Mouse (Mus musculus): Measurements from ENCODE around the gene Astn2.

Gene Astn2

GRCm38 (mm10) chr4:65830495-65830894, 573.9 kb downstream of the Astn2 start:
- DNase-seq: no peak

DNA sequence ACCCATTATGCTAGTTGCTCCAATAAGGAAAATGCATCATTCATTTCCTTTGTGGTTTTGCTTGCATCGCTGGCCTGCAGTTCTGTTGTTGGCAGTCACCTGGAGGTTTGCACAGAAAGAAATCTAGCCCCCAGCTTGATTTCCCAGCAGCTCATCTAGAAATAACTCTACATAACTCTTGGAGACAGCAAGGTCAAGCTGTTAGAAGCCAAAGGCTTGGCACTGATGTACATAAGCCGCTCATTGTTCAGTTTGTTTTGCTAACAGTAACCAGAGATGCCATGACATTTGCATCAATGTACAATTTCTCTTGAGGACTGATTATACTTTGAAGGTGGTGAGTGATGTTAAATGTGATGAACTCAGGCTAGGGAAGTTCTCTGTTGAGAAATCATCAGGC, 583.3 kb downstream of the Astn2 start:
- no peak for DNase-seq

DNA sequence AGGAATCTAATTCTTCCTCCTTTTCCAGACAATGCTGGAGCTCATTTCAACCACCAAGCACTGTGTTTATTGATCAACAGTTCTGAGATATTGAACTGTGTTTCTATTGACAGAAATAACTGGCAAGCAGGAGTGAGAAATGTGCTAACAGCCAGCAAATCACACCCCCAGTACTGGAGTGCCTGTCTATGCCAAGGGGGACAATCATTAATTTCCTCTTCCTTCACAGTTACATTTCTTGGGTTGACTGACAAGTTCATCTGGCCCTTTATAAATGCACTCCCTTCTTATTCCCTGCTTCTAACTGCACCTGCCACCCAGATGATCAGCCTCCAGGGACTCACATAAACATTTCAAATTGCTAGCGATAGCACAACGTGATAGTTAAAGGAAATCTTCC, 584.2 kb downstream of the Astn2 start:
- no peak for DNase-seq

DNA sequence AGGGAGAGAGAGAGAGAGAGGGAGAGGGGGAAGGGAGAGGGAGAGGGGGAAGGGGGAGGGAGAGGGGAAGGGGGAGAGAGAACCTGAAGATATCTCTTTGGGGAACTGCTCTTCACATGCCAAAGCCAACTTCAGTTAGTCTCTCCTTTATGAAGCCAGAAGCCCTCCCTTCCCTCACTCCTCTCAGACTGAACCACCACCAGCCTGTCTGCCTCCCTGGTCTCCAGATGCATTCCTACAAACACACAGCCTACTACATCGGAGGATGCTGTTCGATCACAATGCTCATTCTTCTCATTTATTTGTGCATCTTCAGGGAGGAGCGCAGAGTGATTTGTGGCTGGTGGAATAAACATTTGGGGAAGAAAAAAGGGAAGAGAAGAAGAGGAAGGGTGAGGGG, 584.6 kb downstream of the Astn2 start:
- DNase-seq: no peak

DNA sequence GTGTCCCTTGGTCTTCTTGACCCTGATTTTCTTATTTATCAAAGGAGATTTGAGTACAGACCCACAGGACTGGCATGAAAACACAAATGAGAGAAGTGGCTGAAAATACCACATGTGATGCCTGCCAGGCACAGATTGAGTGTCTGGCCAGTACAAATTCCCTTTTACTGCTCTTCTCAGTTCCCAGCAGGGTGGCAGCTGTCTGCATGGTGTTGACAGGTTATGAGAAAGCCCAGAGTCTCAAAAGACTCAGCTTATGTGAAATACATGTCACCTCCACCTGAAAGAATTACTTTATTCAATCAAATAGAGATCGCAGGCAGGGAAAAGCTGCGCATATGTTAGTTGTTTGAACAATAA, 590.3 kb downstream of the Astn2 start:
- no peak for DNase-seq

- no peak for DNase-seq
These were observed 590.8 kb downstream of the Astn2 start for GRCm38 (mm10) chr4:65813500-65814175.

DNA sequence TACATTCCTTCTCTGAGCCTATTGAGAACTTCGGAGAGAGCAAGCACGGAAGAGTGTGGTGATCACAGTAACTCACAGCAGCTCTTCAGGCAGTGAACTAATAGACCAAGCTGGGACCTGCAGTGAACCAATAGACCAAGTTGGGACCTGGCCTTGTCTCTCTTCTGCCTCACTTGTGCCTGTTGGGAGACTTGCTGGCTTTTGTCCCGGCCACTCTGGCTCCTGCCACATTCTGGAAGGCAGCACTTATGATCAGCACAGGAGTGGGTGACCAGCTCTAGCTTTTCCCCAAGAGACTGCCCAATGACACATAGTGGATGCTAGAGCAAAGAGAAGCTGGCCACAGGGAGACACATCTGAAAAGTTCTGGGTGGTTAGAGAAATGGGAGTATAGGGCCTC, 597.1 kb downstream of the Astn2 start:
- no peak for DNase-seq

DNA sequence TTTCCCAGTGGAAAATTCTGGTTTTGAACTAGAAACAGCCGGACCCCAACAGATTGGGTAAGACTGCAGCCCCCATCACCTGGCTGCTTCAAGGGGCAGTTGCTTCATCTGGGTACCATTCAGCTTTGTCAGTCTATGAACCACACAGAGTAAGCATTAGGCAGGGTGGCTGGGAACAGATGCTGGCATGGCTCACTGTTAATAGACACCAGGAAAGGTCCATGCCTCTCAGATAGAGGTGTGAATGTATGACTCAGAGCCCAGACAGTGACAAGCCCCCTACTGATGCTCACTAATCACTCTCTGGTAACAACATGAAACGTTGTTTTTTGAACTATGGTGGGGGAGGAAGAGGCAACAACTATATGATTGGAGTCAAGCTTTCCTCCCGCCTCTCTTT, 603.2 kb downstream of the Astn2 start:
- no peak for DNase-seq

GRCm38 (mm10) chr4:65791051-65791450, 613.4 kb downstream of the Astn2 start:
- DNase-seq: no peak

GRCm38 (mm10) chr4:65773368-65774010, 630.9 kb downstream of the Astn2 start:
- DNase-seq: no peak

- no peak for DNase-seq
These were observed 633.5 kb downstream of the Astn2 start for GRCm38 (mm10) chr4:65770952-65771351.

GRCm38 (mm10) chr4:65767919-65768318, 636.5 kb downstream of the Astn2 start:
- no peak for DNase-seq

DNA sequence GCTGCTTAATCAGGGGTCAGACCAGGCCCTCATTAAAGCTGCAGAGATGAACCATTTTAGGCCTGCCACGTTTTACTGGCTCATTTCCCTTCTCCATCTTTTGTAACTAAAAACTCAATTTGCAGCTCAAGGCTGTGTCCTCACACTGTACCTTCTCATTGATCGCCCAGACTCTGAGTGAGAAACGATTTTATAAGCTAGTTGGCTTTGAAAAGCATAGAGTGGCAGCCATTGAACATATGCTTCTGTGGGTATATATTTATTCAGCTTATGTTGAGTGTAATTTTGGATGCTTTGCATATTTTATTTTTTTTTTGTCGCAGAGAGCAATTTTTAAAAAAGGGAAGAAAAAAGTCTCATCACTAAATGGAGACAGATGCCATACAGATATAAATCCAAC, 637.0 kb downstream of the Astn2 start:
- no peak for DNase-seq

GRCm38 (mm10) chr4:65765312-65765711, 639.1 kb downstream of the Astn2 start:
- no peak for DNase-seq

- DNase-seq: no peak
These were observed 640.1 kb downstream of the Astn2 start for GRCm38 (mm10) chr4:65764275-65764674.

DNA sequence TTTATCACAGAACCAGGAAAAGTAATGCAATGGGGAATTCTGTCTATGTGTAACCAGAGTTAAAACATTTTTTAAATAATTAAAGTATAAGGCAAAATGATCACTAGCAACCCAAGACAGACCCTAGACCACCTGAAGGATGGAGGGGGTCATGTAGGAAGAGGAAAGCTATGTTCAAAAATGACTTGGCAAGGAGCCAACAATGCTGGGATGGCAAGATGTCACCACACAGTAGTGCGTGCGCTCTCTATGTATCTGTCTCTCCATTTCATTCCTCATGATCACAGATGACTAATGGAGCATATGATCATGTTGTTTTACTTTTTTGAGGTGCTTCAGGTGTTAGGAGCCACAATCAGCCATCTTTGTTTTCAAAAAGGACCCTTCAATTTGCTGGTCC, 640.6 kb downstream of the Astn2 start:
- DNase-seq: no peak

- no peak for DNase-seq
These were observed 642.3 kb downstream of the Astn2 start for GRCm38 (mm10) chr4:65762116-65762515.

DNA sequence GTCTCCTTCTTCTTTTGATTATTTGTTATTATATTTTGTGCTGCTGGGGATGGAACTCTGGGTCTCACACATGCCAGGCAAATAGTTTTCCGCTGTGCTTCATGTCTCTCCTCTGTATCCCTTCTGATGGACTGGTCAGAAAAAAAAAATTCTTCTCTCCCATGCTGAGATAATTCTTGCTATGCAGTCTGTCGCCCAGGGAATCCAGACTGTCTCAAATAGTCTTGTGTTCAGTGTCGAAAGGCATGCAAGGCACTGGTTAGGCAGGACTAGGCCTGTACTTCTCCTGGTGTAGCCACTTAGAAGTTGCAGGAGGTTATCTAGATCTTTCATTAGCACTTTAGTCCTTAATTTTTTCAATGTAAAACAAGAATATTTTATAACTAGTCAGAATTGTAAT, 642.8 kb downstream of the Astn2 start:
- no peak for DNase-seq

GRCm38 (mm10) chr4:65758875-65759201, 645.6 kb downstream of the Astn2 start:
- DNase-seq: no peak

- DNase-seq: no peak
These were observed 646.1 kb downstream of the Astn2 start for GRCm38 (mm10) chr4:65758174-65758874.

- DNase-seq: no peak
These were observed 651.5 kb downstream of the Astn2 start for GRCm38 (mm10) chr4:65752941-65753340.

DNA sequence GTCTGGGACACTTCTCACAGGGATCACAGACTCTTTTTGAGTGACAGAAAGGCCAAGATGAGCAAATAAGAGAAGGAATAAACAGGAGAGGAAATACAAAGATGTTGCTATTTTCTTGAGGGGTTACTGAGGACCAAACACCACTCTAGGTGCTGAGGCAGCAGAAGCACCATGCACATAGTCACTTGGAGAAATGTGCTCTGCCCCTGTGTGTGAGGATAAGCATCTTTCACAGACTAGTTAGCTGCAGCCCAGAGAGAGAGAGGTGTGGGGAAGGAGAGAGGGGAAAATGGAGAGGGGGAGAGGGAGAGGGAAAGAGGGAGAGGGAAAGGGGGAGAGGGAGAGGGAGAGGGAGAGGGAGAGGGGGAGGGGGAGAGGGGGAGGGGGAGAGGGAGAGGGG, 659.6 kb downstream of the Astn2 start:
- DNase-seq: no peak

DNA sequence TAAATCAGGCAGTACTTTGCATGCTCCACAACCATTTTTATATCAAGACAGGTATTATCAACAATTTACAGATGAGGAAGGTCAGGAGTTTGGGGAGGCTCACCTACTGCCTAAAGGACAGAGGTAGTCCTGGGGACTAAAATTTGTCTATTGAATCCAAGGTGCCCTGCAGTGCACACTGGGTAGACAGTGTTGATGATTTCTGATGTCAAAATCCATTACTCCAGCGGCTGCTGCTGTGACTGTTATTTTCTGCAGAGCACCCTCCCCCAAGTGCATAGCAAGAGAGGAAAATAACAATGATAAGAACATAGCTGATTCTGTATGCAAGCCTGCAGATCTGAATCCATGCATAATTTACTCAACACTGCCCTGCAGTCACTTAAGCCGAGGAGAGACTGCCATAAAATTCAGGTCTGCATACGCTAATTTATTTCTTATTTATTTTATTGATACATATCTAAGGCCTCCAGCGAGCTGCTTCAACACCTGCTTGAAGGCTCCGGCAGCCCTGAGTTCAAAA, 660.3 kb downstream of the Astn2 start:
- no peak for DNase-seq

- DNase-seq: no peak
These were observed 661.2 kb downstream of the Astn2 start for GRCm38 (mm10) chr4:65743160-65743691.
